Mouse (Mus musculus): ENCODE data around the gene Tecpr2. TPM values are rescaled to one million over a fixed set of nuclear protein-coding genes. Genes with fewer than 3 reads are reported as not detected.

The Tecpr2 gene
- 3.1 and 4.7 TPM in 2 replicates for polyA plus RNA-seq (2012; ENCODE audit: low replicate concordance)

GRCm38 (mm10) chr12:110889036-110890020 lies at the start of gene Tecpr2, which contains the start of gene Cinp:
TSS of gene Tecpr2 (plus strand) at chr12:110889264.
TSS of gene Cinp (minus strand) at chr12:110889145.

GRCm38 (mm10) chr12:110840348-110841198 lies 48.5 kb upstream of the Tecpr2 start, which contains the start of gene Mok:
TSS of gene Mok (minus strand) at chr12:110840939.

GRCm38 (mm10) chr12:110850010-110850928 lies 38.8 kb upstream of the Tecpr2 start, which contains the start of gene Zfp839:
TSS of gene Zfp839 (plus strand) at chr12:110850253.

DNA sequence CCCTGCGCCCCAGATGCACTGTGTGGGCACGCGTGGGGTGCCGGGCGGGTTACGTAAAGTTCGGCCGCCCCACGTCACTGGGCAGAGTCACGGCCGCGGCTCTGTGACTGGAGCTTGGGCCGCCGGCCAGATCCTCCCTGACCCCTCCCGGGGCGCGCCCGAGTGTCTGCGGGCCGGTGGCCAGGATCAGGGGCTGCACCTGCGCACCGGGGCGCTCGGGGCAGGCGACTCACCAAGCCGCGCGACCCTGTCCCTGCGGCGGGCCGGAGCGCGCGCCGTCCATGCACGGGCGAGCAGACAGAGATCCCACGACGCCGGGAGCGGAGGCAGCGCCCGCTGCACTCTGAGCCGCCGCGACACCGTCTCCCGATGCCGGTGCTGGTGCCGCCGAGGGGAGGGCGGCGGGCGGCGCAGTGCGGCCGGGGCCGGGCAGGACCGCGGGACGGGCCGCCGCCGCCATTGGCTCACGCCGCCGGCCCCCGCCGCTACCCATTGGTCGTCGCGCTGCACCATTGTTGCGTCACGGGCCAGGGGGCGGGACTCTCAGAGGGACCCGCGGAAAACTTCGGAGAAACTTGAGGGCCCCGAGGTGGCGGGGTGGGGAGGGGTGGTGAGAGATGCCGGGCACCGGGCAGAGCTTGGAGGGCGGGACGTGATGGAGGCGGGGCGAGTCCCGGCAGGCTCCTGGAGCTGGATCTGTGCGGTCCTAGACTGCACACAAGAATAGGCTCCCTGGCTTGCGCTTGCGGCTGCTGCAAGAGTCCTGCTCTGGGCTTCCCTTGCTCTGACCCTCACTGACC lies 89.7 kb downstream of the Tecpr2 start, which contains the start of gene Ankrd9:
Ankrd9 (minus strand) TSS at position 434 of the 800 bp plus-strand sequence.

Other genes starting within 250 kb of the Tecpr2 start
- not detected in 2 replicates for gene 1700001K19Rik, start 206.6 kb upstream of the Tecpr2 start, polyA plus RNA-seq (2012; ENCODE audit: low replicate concordance)
- 12.6 and 64.2 TPM in 2 replicates for gene Hsp90aa1, start 186.5 kb upstream of the Tecpr2 start, polyA plus RNA-seq (2012; ENCODE audit: low replicate concordance)
- gene Wdr20, start 151.3 kb upstream of the Tecpr2 start, polyA plus RNA-seq (2012; ENCODE audit: low replicate concordance), result 3.5 and 58.0 TPM in 2 replicates
- gene Mok, start 48.3 kb upstream of the Tecpr2 start, polyA plus RNA-seq (2012; ENCODE audit: low replicate concordance), result 0.16 and 0.24 TPM in 2 replicates
- gene Zfp839, start 39.0 kb upstream of the Tecpr2 start, polyA plus RNA-seq (2012; ENCODE audit: low replicate concordance), result 3.4 and 4.0 TPM in 2 replicates
- 3.0 and 18.1 TPM in 2 replicates for gene Cinp, start 119 bp upstream of the Tecpr2 start, polyA plus RNA-seq (2012; ENCODE audit: low replicate concordance)
- 30.1 and 50.5 TPM in 2 replicates for gene Ankrd9, start 89.8 kb downstream of the Tecpr2 start, polyA plus RNA-seq (2012; ENCODE audit: low replicate concordance)
- gene Rcor1, start 150.1 kb downstream of the Tecpr2 start, polyA plus RNA-seq (2012; ENCODE audit: low replicate concordance), result 23.0 and 41.3 TPM in 2 replicates

Data from leukemia stem cell, adult 10-12 weeks (primary cell).